Mouse (Mus musculus) kidney, embryonic 16.5 days (tissue): ENCODE measurements at regions not wholly inside any gene's neighbourhood (a gene's known extent, or its start where the extent isn't known, plus 50 kb on each side); places are given as distances from the start of the nearest gene placed in this dataset. TPM values are rescaled to one million over a fixed set of nuclear protein-coding genes. Genes with fewer than 3 reads are reported as not detected.

Source experiments
- ATAC-seq: fragments of 200-750 bp; cut with Nextera tagmentation; 2 replicates; pipeline ENCODE4 v1.8.0; 2017; ENCODE audit warnings: moderate TSS enrichment; ENCODE audit not compliant: low FRiP score, low TSS enrichment
- H3K27ac ChIP-seq: fragments of 300-500 bp; sonication (generic); 2 replicates; pipeline ENCODE4 v1.5.1; 2014; ENCODE audit warnings: low read length
- H3K27me3 ChIP-seq: fragments of 300-500 bp; sonication (generic); 2 replicates; pipeline ENCODE4 v1.6.1; 2014; ENCODE audit warnings: low read length, control low read depth, mixed read lengths; ENCODE audit not compliant: insufficient read depth
- H3K36me3 ChIP-seq: fragments of 300-500 bp; sonication (generic); 2 replicates; pipeline ENCODE4 v1.6.1; 2014; ENCODE audit warnings: low read length, control low read depth, mixed read lengths; ENCODE audit not compliant: insufficient read depth
- H3K4me1 ChIP-seq: fragments of 300-500 bp; sonication (generic); 2 replicates; pipeline ENCODE4 v1.6.1; 2014; ENCODE audit warnings: low read length, control low read depth, mixed read lengths; ENCODE audit not compliant: insufficient read depth
- H3K4me2 ChIP-seq: fragments of 300-500 bp; sonication (generic); replicated peaks from 2 replicates; pipeline ENCODE4 v1.6.1; 2014; ENCODE audit warnings: low read depth, low read length
- H3K4me3 ChIP-seq: fragments of 300-500 bp; sonication (generic); 2 replicates; pipeline ENCODE4 v1.5.1; 2014; ENCODE audit warnings: mild to moderate bottlenecking, low read length
- H3K9ac ChIP-seq: fragments of 300-500 bp; sonication (generic); replicated peaks from 2 replicates; pipeline ENCODE4 v1.6.1; 2014; ENCODE audit warnings: low read length
- H3K9me3 ChIP-seq: fragments of 300-500 bp; sonication (generic); 2 replicates; pipeline ENCODE4 v1.6.1; 2016; ENCODE audit warnings: low read length, control low read depth
- WGBS: fragments of 180-500 bp; shearing (Covaris S2); extraction: QIAGEN DNeasy Blood & Tissue Kit; methylation state at CpG from one replicate; pipeline ENCODE4 v1.1.7; 2014; 5-methylcytosine and 5-hydroxymethylcytosine counted together
- microRNA-seq: library from miRNA; unstranded; fragments of <30 nt; microRNA quantifications from one replicate; pipeline ENCODE4, GENCODE M21; 2016

GRCm38 (mm10) chr8:128292394-128292793 is 66.0 kb upstream of the Nrp1 start:
- Histone ChIP-seq H3K27me3 (no peaks in the 10 kb centered on the region), H3K36me3 (no peaks in the 10 kb centered on the region), H3K9ac (no peak overlapping the region), H3K4me2 (no peak overlapping the region), H3K9me3 (no peaks in the 10 kb centered on the region), H3K4me3 (no peak overlapping the region), H3K4me1 (no peaks in the 10 kb centered on the region; the same call in 1 of the 2 replicates), H3K27ac (no peak overlapping the region)
- ATAC-seq, result no peak
- WGBS, result 89% methylated on average over 6 of the region's 6 CpGs

- Histone ChIP-seq H3K4me3 (no peak overlapping the region), H3K27me3 (no peaks in the 10 kb centered on the region), H3K27ac (no peak overlapping the region), H3K4me1 (no peaks in the 10 kb centered on the region), H3K9ac (no peak overlapping the region), H3K9me3 (no peaks in the 10 kb centered on the region), H3K4me2 (no peak overlapping the region), H3K36me3 (no peaks in the 10 kb centered on the region)
- no peak for ATAC-seq
- WGBS, result 90% methylated on average over 14 of the region's 14 CpGs
Observed at GRCm38 (mm10) chr8:128296728-128297380, 61.5 kb upstream of the Nrp1 start.

GRCm38 (mm10) chr8:128302322-128302721 is 56.1 kb upstream of the Nrp1 start:
- Histone ChIP-seq H3K27me3 (no peaks in the 10 kb centered on the region), H3K9me3 (no peaks in the 10 kb centered on the region), H3K4me2 (no peak overlapping the region), H3K9ac (no peak overlapping the region), H3K4me3 (no peak overlapping the region), H3K27ac (no peak overlapping the region), H3K36me3 (no peaks in the 10 kb centered on the region), H3K4me1 (no peaks in the 10 kb centered on the region)
- WGBS, result 93% methylated on average over 2 of the region's 2 CpGs
- ATAC-seq, result no peak

Small RNA genes lying in the stretch of these regions (microRNA-seq; reads per million reads assigned to microRNA genes)
- not detected for gene Mir21c
